Mouse (Mus musculus) embryo, embryonic 11 days (tissue): Measurements from ENCODE around the gene Hexb.
"Not testable (repeated sequence)": the region's sequence is repeated elsewhere in the genome, so short reads cannot be mapped to it uniquely, and the experiment has no call there.

ENCODE experiments used
- DNase-seq: peaks from one replicate; pipeline ENCODE4 v3.0.0-alpha.2; 2015

Gene Hexb

DNA sequence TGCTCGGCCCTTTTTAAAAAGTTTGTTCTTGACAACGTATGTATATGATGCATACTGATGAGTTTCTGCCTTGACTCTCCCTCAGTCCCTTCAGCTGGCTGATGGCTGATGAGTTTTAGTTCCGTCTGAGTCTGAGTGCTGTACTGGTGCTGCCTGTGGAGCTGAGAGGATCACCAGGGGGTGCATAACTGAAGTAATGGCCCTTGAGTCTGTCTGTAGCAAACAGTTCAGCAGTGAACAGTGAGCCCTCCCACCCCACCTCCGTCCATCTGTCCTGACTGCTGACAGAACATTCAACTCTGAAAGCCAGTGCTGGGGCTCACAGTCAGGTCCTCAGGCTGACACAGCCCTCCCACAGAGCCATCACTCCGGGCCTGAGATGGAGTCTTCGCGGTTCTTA lies 19.2 kb downstream of the Hexb start:
- no peak for DNase-seq

DNA sequence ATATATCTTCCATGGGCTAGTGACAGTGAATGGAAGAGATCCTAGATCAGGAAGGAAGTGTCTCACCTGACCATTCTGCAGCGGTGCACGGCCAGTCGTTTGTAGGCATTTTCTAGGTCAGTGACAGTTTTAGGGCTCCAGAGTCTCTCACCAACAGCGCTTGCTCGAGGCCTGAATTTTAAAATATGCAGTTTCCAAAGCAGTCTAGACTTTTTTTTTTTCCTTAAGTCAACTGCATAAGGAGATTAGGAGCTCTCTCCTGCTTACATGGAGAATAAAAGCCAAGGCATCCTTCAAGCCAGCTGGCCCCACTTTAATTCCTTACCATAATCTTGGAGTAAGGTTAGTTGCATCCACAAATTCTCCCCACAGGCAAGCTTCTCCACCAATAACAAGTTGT lies 21.4 kb downstream of the Hexb start:
- DNase-seq = no peak

DNA sequence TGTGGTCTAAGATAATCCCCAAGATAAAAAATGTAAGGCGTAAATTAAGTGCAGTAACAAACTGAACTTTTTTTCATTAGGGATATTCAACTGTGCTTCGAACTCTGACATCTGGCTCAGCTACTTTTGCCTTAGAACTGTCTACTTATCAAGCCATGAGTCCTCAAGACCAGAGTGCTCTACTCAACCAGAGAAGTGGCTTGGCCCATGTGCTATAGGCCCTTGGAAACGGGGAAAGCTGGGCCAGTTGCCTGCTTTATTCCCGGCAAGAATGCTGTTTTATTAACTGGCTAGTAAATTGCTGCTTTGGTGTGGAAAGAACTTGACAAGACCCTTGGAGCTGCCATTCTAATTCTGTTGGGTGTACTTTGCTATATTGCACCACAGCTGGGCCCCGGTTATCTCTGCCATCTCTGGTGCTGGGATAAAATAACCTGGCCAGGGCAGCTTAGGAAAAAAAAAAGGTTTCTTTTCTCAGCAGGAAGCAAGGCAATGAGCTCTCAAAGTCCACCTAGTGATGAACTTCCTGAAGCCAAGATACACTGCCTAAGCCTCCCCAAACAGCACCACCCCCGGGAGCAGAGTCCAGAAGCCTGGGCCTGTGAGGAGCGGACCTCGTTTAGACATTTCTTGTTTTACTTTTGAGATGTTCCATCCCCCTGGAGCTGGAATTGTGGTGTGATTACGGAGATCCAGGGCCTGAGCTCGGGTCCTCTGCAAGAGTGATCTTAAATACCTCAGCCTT lies 22.5 kb downstream of the Hexb start:
- DNase-seq = no peak

DNA sequence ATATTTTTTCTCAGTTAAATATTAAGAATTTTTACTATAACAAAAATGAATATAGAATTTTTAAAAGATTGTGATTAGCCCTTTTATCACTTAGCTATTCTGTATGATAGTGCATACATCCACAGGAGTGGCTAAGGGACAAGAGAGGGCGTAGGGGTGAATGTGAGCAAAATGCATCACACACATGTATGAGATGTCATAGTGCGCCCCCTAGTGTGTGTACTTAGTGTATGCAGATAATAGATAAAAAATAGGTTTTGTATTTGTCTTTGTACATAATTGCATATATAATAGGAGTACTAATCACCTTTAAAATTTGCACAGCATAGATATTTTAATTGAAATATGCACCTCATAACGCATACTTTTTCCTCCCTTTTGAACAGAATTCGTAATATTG lies 52.3 kb downstream of the Hexb start:
- DNase-seq = peak; percentile 76

DNA sequence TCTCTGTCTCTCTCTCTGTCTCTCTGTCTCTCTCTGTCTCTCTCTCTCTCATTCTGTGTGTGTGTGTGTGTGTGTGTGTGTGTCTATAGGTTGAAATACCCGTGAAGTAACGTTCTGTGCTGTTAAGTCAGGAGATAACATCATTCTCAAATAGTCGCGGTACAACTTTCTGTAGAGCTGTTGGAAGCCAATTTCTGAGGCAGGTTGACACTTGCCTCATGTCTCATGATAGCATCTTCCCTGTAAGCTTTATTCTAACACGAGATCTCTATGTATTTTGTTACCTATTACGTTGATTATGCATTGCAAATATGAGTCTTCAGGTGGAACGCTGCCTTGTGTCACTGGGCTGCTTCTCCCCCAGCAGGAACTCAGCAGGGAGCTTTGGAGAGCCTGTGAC lies 55.8 kb downstream of the Hexb start:
- DNase-seq = no peak

DNA sequence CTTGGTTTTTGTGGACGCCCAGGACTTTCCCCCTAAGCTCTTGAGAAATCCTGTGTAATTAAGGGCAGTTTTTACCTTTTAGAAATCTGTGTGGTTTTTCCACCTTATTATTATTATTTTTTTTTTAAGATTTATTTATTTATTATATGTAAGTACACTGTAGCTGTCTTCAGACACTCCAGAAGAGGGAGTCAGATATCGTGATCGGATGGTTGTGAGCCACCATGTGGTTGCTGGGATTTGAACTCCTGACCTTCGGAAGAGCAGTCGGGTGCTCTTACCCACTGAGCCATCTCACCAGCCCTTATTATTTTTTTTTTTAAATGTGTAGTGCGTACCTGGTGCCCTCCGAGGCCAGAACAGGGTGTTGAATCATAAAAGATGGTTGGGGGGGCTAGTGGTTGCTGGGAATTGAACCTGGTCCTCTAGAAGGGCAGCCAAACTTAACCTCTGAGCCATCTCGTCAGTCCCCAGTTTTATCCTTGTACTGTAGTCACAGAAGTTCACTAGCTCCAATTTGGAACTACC lies 59.7 kb downstream of the Hexb start:
- not testable (repeated sequence) for DNase-seq

DNA sequence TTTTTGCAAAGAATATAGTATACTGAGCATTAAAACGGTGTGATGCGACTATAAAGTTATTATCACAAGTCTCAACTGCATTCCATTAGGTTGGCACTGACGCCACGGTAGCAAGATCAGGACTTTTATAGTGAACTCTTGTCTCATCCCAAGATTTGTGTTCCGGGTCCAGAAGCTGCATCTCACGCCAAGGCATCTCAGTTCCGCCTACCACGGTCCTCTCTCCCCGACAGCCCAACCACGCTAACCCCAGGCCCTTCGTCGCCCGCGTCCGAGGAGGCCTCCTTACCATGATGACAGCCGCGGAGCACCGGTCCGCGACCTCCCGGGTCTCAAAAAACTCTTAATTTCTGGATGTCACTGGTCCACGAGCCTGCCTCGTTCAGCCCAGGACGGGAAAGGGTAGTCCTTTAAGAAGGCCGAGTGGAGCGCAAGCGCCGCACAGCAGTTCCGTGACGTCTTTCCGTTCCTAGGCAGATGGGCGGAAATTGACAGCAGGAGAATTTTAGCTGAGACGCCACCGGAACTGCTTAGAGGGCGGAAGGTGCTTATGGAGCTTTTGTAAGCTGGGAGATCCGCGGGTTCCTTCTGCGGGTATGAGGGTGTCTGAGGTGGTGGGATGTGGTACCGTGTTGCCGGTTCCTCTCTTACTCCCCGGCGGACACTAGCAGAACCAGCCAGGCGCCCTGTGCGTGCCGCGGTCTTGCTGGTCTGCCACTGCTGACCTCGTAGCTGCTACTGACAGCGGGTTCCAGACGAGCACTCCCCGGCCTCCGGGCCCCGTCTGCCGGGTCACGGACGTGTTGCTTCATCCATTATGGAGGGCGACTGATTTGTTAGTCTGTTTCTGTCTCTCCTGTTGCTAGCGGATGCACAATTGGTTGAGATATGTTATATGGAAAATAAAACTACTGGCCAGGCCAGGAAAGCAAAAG lies 60.4 kb downstream of the Hexb start, which contains the start of the genes Gfm2 and Nsa2:
Gene Gfm2, plus strand, starts transcription at position 472 of the 935 bp plus-strand sequence.
Gene Nsa2, minus strand, starts transcription at position 472 of the 935 bp plus-strand sequence.
- peak; percentile 96 for DNase-seq

DNA sequence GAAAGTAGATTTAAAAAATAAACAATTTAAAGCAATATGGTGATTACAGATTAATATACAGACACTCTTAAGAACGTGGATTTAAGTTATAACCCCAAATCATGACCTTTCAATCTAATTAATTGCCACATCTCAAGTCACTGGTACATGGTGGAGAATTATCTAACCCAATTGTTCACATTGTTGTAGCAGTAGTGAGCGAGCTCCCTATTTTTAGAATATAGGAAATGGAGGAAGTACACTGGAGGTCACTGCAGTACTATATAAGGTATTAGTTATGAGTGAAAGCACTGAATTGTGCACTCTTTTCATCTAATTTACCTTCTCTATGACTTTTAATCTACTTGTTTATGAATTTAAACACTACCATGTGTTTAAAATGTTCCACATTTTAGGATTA lies 67.7 kb downstream of the Hexb start:
- DNase-seq = not testable (repeated sequence)

DNA sequence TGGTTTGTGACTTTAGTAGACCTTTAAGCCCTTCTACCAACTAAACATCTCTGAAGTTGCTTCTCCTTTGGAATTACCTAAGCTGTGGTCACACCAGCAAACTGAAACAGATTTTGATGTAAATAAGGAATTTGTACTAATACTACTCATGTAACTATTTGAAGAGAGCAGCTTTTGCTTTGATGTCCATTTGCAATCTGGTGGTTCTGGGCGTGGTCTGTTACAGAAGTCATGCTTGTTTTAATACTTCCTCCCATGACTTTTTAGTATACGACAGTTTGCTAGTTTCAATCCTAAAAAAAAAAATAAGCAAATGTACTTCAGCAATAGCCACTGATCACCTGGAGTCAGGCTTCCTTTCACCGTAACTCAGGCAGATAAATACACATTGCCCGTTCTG lies 68.5 kb downstream of the Hexb start:
- DNase-seq = not testable (repeated sequence)
